Mouse (Mus musculus) midbrain, embryonic 12.5 days (tissue): ENCODE measurements around the gene Pygb. TPM values are rescaled to one million over a fixed set of nuclear protein-coding genes. Genes with fewer than 3 reads are reported as not detected.

Experiments
- ATAC-seq: fragments of 200-750 bp; cut with Nextera tagmentation; 2 replicates; pipeline ENCODE4 v1.8.0; 2017; ENCODE audit warnings: low read depth, moderate TSS enrichment, moderate library complexity; ENCODE audit not compliant: low FRiP score
- H3K27ac ChIP-seq: fragments of 300-500 bp; sonication (generic); replicated peaks from 2 replicates; pipeline ENCODE4 v1.5.1; 2016; ENCODE audit warnings: mild to moderate bottlenecking
- H3K27me3 ChIP-seq: fragments of 300-500 bp; sonication (generic); 2 replicates; pipeline ENCODE4 v1.6.1; 2016; ENCODE audit warnings: mild to moderate bottlenecking
- H3K36me3 ChIP-seq: fragments of 300-500 bp; sonication (generic); 2 replicates; pipeline ENCODE4 v1.6.1; 2016
- H3K4me1 ChIP-seq: fragments of 300-500 bp; sonication (generic); 2 replicates; pipeline ENCODE4 v1.6.1; 2016
- H3K4me2 ChIP-seq: fragments of 300-500 bp; sonication (generic); replicated peaks from 2 replicates; pipeline ENCODE4 v1.6.1; 2016; ENCODE audit warnings: mild to moderate bottlenecking, moderate library complexity
- H3K4me3 ChIP-seq: fragments of 300-500 bp; sonication (generic); 2 replicates; pipeline ENCODE4 v1.5.1; 2016; ENCODE audit warnings: mild to moderate bottlenecking
- H3K9ac ChIP-seq: fragments of 300-500 bp; sonication (generic); replicated peaks from 2 replicates; pipeline ENCODE4 v1.6.1; 2016; ENCODE audit warnings: mild to moderate bottlenecking, moderate library complexity
- H3K9me3 ChIP-seq: fragments of 300-500 bp; sonication (generic); 2 replicates; pipeline ENCODE4 v1.6.1; 2016; ENCODE audit warnings: mild to moderate bottlenecking
- WGBS: fragments of 180-500 bp; shearing (Covaris S2); methylation state at CpG from one replicate; pipeline ENCODE4 v1.1.7; 2016; 5-methylcytosine and 5-hydroxymethylcytosine counted together
- polyA plus RNA-seq: library from polyadenylated mRNA; unstranded; fragments of >200 nt; fragmentation: Nextera tagmentation; extraction: Ambion mirVana; gene quantifications from 2 replicates; pipeline ENCODE4 v1.2.1, GENCODE M21; 2016

Gene Pygb
- 77.4 and 80.1 TPM in 2 replicates for polyA plus RNA-seq

- Histone ChIP-seq H3K27ac (peak within 1 kb of the TSS; percentile 54), H3K4me3 (peak within 1 kb of the TSS; percentile 81)
- 2% methylated on average over 54 of the region's 58 CpGs for WGBS
Measured at GRCm38 (mm10) chr2:150786251-150787180, at the start of gene Pygb. TSS of gene Pygb (plus strand) at chr2:150786735.

GRCm38 (mm10) chr2:150737881-150738280, 48.7 kb upstream of the Pygb start:
- Histone ChIP-seq H3K27me3 (peaks cover 4% of the 10 kb centered on the region; the same call in 1 of the 2 replicates), H3K9ac (no peak overlapping the region), H3K36me3 (no peaks in the 10 kb centered on the region), H3K27ac (no peak overlapping the region), H3K4me2 (no peak overlapping the region), H3K9me3 (no peaks in the 10 kb centered on the region), H3K4me1 (peaks cover 7% of the 10 kb centered on the region), H3K4me3 (no peak overlapping the region)
- 78% methylated on average over 9 of the region's 9 CpGs for WGBS
- no peak for ATAC-seq

More at GRCm38 (mm10) chr2:150786251-150787180, at the start of gene Pygb:
- H3K4me2 ChIP-seq: peak within 1 kb of the TSS; percentile 96
- no peaks in the 10 kb centered on the region for H3K9me3 ChIP-seq
- ATAC-seq: peak; percentile 97
- peaks cover 8% of the 10 kb centered on the region for H3K27me3 ChIP-seq
- peaks cover 17% of the 10 kb centered on the region for H3K4me1 ChIP-seq
- H3K9ac ChIP-seq: peak within 1 kb of the TSS; percentile 72
- no peaks in the 10 kb centered on the region for H3K36me3 ChIP-seq

- Histone ChIP-seq H3K9me3 (no peaks in the 10 kb centered on the region), H3K4me1 (peaks cover 7% of the 10 kb centered on the region), H3K27ac (no peak overlapping the region), H3K9ac (no peak overlapping the region), H3K4me2 (no peak overlapping the region), H3K4me3 (no peak overlapping the region), H3K27me3 (peaks cover 9% of the 10 kb centered on the region; the same call in 1 of the 2 replicates), H3K36me3 (no peaks in the 10 kb centered on the region)
- WGBS: 72% methylated on average over 10 of the region's 10 CpGs
- ATAC-seq: no peak
Measured at GRCm38 (mm10) chr2:150740145-150740841, 46.2 kb upstream of the Pygb start.

- Histone ChIP-seq H3K9me3 (no peaks in the 10 kb centered on the region), H3K27ac (no peak overlapping the region), H3K4me3 (no peak overlapping the region), H3K36me3 (no peaks in the 10 kb centered on the region), H3K4me2 (no peak overlapping the region), H3K4me1 (no peaks in the 10 kb centered on the region), H3K27me3 (peaks cover 15% of the 10 kb centered on the region), H3K9ac (no peak overlapping the region)
- WGBS: 66% methylated on average over 4 of the region's 4 CpGs
- peak; percentile 57 for ATAC-seq
Measured at GRCm38 (mm10) chr2:150741405-150741804, 45.1 kb upstream of the Pygb start.

GRCm38 (mm10) chr2:150745016-150745415, 41.5 kb upstream of the Pygb start:
- Histone ChIP-seq H3K4me1 (peaks cover 7% of the 10 kb centered on the region), H3K27me3 (peaks cover 16% of the 10 kb centered on the region), H3K9me3 (no peaks in the 10 kb centered on the region), H3K27ac (no peak overlapping the region), H3K4me3 (no peak overlapping the region), H3K36me3 (no peaks in the 10 kb centered on the region), H3K9ac (no peak overlapping the region), H3K4me2 (no peak overlapping the region)
- WGBS: 79% methylated on average over 7 of the region's 7 CpGs
- no peak for ATAC-seq

- Histone ChIP-seq H3K36me3 (peaks cover 12% of the 10 kb centered on the region; the same call in 1 of the 2 replicates), H3K4me3 (peak within 1 kb of the TSS; percentile 54), H3K9me3 (no peaks in the 10 kb centered on the region), H3K4me1 (peaks cover 9% of the 10 kb centered on the region), H3K27ac (peak within 1 kb of the TSS; percentile 35), H3K9ac (peak within 1 kb of the TSS; percentile 62), H3K27me3 (peaks cover 13% of the 10 kb centered on the region), H3K4me2 (peak within 1 kb of the TSS; percentile 81)
- WGBS: under 1% methylated on average over 30 of the region's 30 CpGs
- ATAC-seq: peak; percentile 97
Measured at GRCm38 (mm10) chr2:150748854-150749253, 37.7 kb upstream of the Pygb start, which contains the start of gene Entpd6. TSS of gene Entpd6 (plus strand) at chr2:150749042.

- Histone ChIP-seq H3K4me2 (peak overlapping the region; percentile 81), H3K4me1 (peaks cover 9% of the 10 kb centered on the region), H3K9ac (peak overlapping the region; percentile 62), H3K9me3 (no peaks in the 10 kb centered on the region), H3K4me3 (peak overlapping the region; percentile 54), H3K27ac (peak overlapping the region; percentile 35), H3K36me3 (peaks cover 14% of the 10 kb centered on the region; the same call in 1 of the 2 replicates), H3K27me3 (peaks cover 13% of the 10 kb centered on the region)
- WGBS: 0% methylated on average over 24 of the region's 24 CpGs
- ATAC-seq: peak; percentile 88
Measured at GRCm38 (mm10) chr2:150749283-150749682, 37.3 kb upstream of the Pygb start.

GRCm38 (mm10) chr2:150750129-150750979, 36.2 kb upstream of the Pygb start:
- Histone ChIP-seq H3K4me3 (peak overlapping the region; percentile 54; the same call in 1 of the 2 replicates), H3K9ac (peak overlapping the region; percentile 62; the same call in 1 of the 2 replicates)

GRCm38 (mm10) chr2:150755016-150755415, 31.5 kb upstream of the Pygb start:
- ATAC-seq: no peak

More at GRCm38 (mm10) chr2:150750129-150750979, 36.2 kb upstream of the Pygb start:
- no peak for ATAC-seq
- Histone ChIP-seq H3K27me3 (peaks cover 8% of the 10 kb centered on the region), H3K27ac (no peak overlapping the region), H3K4me1 (peaks cover 9% of the 10 kb centered on the region), H3K9me3 (no peaks in the 10 kb centered on the region), H3K4me2 (peak overlapping the region; percentile 81), H3K36me3 (peaks cover 14% of the 10 kb centered on the region; the same call in 1 of the 2 replicates)
- WGBS: 81% methylated on average over 13 of the region's 13 CpGs

GRCm38 (mm10) chr2:150761476-150761875, 25.1 kb upstream of the Pygb start:
- Histone ChIP-seq H3K4me3 (no peak overlapping the region), H3K36me3 (peaks cover 63% of the 10 kb centered on the region)
- WGBS: 85% methylated on average over 7 of the region's 7 CpGs

More at GRCm38 (mm10) chr2:150755016-150755415, 31.5 kb upstream of the Pygb start:
- Histone ChIP-seq H3K27me3 (no peaks in the 10 kb centered on the region), H3K9ac (no peak overlapping the region), H3K9me3 (no peaks in the 10 kb centered on the region), H3K4me3 (no peak overlapping the region), H3K27ac (no peak overlapping the region), H3K36me3 (peaks cover 42% of the 10 kb centered on the region), H3K4me2 (no peak overlapping the region), H3K4me1 (peaks cover 1% of the 10 kb centered on the region)
- WGBS: 99% methylated on average over 3 of the region's 3 CpGs

GRCm38 (mm10) chr2:150765619-150766018, 20.9 kb upstream of the Pygb start:
- H3K9ac ChIP-seq: no peak overlapping the region
- peak; percentile 17; the same call in 1 of the 2 replicates for ATAC-seq
- 63% methylated on average over 2 of the region's 2 CpGs for WGBS
- H3K4me1 ChIP-seq: peaks cover 5% of the 10 kb centered on the region; the same call in 1 of the 2 replicates
- H3K36me3 ChIP-seq: peaks cover 58% of the 10 kb centered on the region
- H3K4me2 ChIP-seq: no peak overlapping the region
- no peaks in the 10 kb centered on the region for H3K9me3 ChIP-seq
- no peak overlapping the region for H3K4me3 ChIP-seq
- no peak overlapping the region for H3K27ac ChIP-seq
- no peaks in the 10 kb centered on the region for H3K27me3 ChIP-seq

More at GRCm38 (mm10) chr2:150761476-150761875, 25.1 kb upstream of the Pygb start:
- H3K9me3 ChIP-seq: no peaks in the 10 kb centered on the region
- no peak overlapping the region for H3K4me2 ChIP-seq
- ATAC-seq: no peak
- no peak overlapping the region for H3K27ac ChIP-seq
- H3K27me3 ChIP-seq: no peaks in the 10 kb centered on the region
- H3K9ac ChIP-seq: no peak overlapping the region
- peaks cover 5% of the 10 kb centered on the region; the same call in 1 of the 2 replicates for H3K4me1 ChIP-seq
